Mouse (Mus musculus) embryonic facial prominence, embryonic 12.5 days (tissue): ENCODE measurements around the gene Rec114. TPM values are rescaled to one million over a fixed set of nuclear protein-coding genes. Genes with fewer than 3 reads are reported as not detected.

ENCODE experiments used
- ATAC-seq: fragments of 200-750 bp; cut with Nextera tagmentation; 2 replicates; pipeline ENCODE4 v1.8.0; 2017; ENCODE audit not compliant: insufficient number of reproducible peaks, insufficient read depth, low FRiP score, low TSS enrichment
- H3K27ac ChIP-seq: fragments of 300-500 bp; sonication (generic); 2 replicates; pipeline ENCODE4 v1.5.1; 2016; ENCODE audit warnings: mild to moderate bottlenecking
- H3K27me3 ChIP-seq: fragments of 300-500 bp; sonication (generic); 2 replicates; pipeline ENCODE4 v1.6.1; 2016; ENCODE audit warnings: mild to moderate bottlenecking, moderate library complexity
- H3K36me3 ChIP-seq: fragments of 300-500 bp; sonication (generic); 2 replicates; pipeline ENCODE4 v1.6.1; 2016; ENCODE audit warnings: mild to moderate bottlenecking
- H3K4me1 ChIP-seq: fragments of 300-500 bp; sonication (generic); 2 replicates; pipeline ENCODE4 v1.6.1; 2016
- H3K4me2 ChIP-seq: fragments of 300-500 bp; sonication (generic); replicated peaks from 2 replicates; pipeline ENCODE4 v1.6.1; 2016; ENCODE audit warnings: mild to moderate bottlenecking, moderate library complexity
- H3K4me3 ChIP-seq: fragments of 300-500 bp; sonication (generic); 2 replicates; pipeline ENCODE4 v1.5.1; 2016; ENCODE audit warnings: mild to moderate bottlenecking
- H3K9ac ChIP-seq: fragments of 300-500 bp; sonication (generic); 2 replicates; pipeline ENCODE4 v1.6.1; 2016; ENCODE audit warnings: mild to moderate bottlenecking, moderate library complexity
- H3K9me3 ChIP-seq: fragments of 300-500 bp; sonication (generic); 2 replicates; pipeline ENCODE4 v1.6.1; 2016; ENCODE audit warnings: mild to moderate bottlenecking, moderate library complexity
- WGBS: fragments of 180-500 bp; shearing (Covaris S2); methylation state at CpG from one replicate; pipeline ENCODE4 v1.1.7; 2016; 5-methylcytosine and 5-hydroxymethylcytosine counted together
- polyA plus RNA-seq: library from polyadenylated mRNA; unstranded; fragments of >200 nt; fragmentation: Nextera tagmentation; extraction: Ambion mirVana; gene quantifications from 2 replicates; pipeline ENCODE4 v1.2.1, GENCODE M21; 2016

Gene Rec114
- polyA plus RNA-seq = 2.1 and 3.6 TPM in 2 replicates

DNA sequence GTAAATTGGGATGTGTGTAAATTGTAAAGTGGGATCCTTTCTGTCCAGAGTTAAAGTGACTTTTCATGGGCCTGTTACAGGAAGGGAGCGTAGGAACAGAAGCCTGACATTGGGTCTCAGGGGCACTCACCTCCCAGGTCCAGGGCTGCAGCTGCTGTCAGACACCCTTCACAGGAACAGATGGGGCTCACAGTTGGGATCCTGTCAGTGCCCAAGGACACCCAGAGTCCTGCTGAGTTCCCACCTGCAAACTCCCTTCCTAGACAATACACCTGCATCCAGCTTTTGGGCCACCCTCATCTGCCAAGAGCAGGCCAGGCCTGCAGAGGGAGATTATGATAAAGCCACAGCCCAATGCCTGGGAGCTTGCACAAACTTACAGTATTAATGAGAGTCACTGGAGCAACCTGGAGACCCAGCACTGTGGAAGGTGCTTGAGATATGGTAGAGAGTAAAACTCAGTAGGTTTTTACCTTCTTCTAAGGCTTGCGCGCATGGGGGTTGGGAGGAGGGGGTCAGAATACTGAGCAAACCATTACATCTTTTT, at the start of gene Rec114:
Rec114 (minus strand) TSS at position 263 of the 547 bp plus-strand sequence.
- Histone ChIP-seq H3K9ac (no peak within 1 kb of the TSS), H3K27ac (no peak within 1 kb of the TSS), H3K27me3 (no peaks in the 10 kb centered on the region), H3K36me3 (no peaks in the 10 kb centered on the region), H3K4me1 (no peaks in the 10 kb centered on the region), H3K4me2 (no peak within 1 kb of the TSS), H3K9me3 (no peaks in the 10 kb centered on the region), H3K4me3 (no peak within 1 kb of the TSS)
- 92% methylated on average over 3 of the region's 3 CpGs for WGBS
- no peak for ATAC-seq

DNA sequence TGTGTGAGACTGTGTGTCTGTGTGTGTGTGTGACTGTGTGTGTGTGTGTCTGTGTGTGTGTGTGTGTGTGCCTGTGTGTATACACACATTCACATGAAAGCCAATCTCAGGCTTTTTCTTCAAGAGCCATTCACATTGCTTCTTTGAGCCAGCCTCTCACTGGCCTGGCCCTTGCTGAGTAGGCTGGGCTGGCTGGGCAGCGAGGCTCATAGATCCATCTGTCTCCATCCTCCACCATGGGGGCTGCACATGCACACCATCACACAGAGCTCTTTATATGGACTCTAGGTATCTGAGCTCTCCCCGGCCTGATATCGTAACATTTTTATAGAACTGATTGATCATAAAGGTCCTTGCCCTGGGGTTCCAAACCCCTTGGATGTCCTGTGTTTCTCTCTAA, 45.7 kb upstream of the Rec114 start:
- no peaks in the 10 kb centered on the region for H3K4me1 ChIP-seq
- H3K4me2 ChIP-seq = no peak overlapping the region
- 90% methylated on average over 3 of the region's 3 CpGs for WGBS
- H3K9ac ChIP-seq = no peak overlapping the region
- no peak overlapping the region for H3K27ac ChIP-seq
- H3K36me3 ChIP-seq = no peaks in the 10 kb centered on the region
- no peaks in the 10 kb centered on the region for H3K9me3 ChIP-seq
- H3K27me3 ChIP-seq = no peaks in the 10 kb centered on the region
- no peak for ATAC-seq
- no peak overlapping the region for H3K4me3 ChIP-seq

DNA sequence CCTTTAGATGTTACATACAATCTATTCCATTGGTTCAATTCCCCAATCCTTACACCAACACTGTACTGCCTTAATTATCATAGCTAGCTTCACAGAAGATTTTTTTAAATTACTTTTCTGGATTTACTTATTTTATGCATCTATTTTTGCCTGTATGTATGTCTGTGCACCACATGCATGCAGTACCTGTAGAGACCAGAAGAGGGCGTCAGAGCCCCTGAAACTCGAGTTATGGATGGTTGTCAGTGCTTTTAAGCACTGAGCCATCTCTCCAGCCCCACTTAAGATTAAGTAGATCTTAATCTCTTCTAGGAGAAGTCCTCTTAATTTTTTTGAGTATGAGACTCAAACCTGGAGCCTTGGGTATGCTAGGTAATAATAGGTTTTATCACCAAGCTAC, 31.6 kb upstream of the Rec114 start:
- H3K4me2 ChIP-seq = no peak overlapping the region
- no peaks in the 10 kb centered on the region for H3K4me1 ChIP-seq
- no peak overlapping the region for H3K4me3 ChIP-seq
- H3K9me3 ChIP-seq = no peaks in the 10 kb centered on the region
- ATAC-seq = no peak
- no peaks in the 10 kb centered on the region for H3K27me3 ChIP-seq
- 13% methylated on average over 2 of the region's 2 CpGs for WGBS
- no peak overlapping the region for H3K27ac ChIP-seq
- no peaks in the 10 kb centered on the region for H3K36me3 ChIP-seq
- H3K9ac ChIP-seq = no peak overlapping the region

DNA sequence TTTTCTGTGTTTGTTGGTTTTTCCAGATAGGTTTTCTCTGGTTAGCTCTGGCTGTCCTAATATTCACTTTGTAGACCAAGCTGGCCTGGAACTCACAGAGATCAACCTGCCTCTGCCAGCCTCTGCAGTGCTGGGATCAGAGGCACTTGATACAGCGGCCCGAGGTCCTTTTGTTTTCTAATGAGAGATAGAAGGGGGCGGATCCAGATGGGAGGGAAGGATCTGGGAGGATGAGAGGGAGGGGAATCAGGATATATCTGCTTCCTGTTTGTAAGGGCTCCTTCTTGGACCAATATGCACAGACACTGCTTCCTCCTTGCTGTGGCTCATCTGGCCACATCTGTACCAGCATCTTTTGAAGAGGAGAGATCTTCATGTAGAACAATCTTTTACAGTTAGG, 31.0 kb upstream of the Rec114 start:
- no peaks in the 10 kb centered on the region for H3K36me3 ChIP-seq
- no peak overlapping the region for H3K4me2 ChIP-seq
- H3K9me3 ChIP-seq = no peaks in the 10 kb centered on the region
- H3K9ac ChIP-seq = no peak overlapping the region
- no peaks in the 10 kb centered on the region for H3K27me3 ChIP-seq
- ATAC-seq = no peak
- H3K27ac ChIP-seq = no peak overlapping the region
- no peaks in the 10 kb centered on the region for H3K4me1 ChIP-seq
- 59% methylated on average over 3 of the region's 3 CpGs for WGBS
- no peak overlapping the region for H3K4me3 ChIP-seq

DNA sequence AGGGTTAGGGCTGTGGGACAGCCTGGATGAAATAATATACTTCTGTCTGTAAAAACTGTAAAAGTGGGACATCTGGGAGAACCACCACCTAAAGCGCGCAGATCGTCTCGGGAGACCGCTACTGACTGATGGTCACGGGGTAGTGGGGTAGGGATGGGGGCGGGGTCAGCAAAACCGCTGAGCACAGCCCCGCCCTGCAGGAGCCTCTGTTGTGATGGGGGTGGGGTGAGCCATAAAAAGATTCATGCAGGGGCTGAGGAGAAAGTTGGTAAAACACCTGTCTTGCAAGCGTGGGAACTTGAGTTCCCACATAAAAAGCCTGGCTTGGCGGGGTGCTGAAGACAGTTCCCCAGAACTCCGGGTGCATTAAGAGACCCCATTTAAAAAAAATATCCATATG, 26.2 kb upstream of the Rec114 start:
- no peak for ATAC-seq
- WGBS = 64% methylated on average over 12 of the region's 12 CpGs
- H3K27me3 ChIP-seq = no peaks in the 10 kb centered on the region

DNA sequence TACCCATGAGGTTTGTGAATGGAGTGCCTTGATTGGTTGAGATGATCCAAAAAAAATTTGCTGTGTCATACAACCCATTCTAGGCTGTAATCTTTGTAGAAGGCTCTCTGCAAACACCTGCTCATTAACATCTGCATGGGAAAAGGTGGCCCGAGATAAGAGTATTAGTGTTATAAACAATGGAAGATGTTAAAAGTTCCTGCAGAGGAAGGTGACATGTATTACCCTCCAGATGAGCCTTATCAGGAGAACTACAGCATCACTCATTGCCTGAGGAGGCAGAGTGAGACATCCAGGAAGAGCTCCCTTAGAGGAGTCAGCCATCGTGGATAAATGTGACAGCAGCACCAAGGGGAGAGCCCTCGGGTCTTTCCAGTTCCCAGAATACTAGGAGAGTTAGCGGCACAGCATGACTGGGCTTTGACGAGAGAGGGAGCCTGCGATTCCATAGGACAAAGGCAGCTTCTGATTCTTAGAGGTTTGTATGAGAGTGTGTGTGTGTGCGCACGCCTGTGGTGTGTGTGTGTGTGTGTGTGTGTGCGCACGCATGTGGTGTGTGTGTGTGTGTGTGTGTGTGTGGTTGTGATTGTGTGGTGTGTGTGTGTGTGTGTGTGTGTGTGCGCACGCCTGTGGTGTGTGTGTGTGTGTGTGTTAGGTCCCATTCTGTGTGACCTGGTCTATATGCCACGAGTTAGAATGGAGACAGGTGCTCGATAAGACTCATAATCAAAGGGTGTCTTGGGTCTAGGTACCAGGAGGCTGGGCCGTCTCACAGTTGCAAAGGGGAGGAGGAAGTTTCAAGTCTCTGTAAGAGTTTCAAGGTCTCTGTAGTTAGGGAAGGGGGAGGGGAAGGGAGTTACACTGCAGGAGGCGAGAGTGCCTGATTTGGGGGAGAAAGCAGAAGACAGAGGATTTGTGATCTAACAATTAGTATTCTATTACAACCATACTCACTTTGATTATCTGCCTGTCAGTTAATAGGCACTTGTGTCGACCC, 23.5 kb upstream of the Rec114 start:
- Histone ChIP-seq H3K4me2 (no peak overlapping the region), H3K9ac (no peak overlapping the region), H3K4me1 (no peaks in the 10 kb centered on the region), H3K27ac (no peak overlapping the region), H3K36me3 (no peaks in the 10 kb centered on the region), H3K9me3 (no peaks in the 10 kb centered on the region), H3K27me3 (no peaks in the 10 kb centered on the region), H3K4me3 (no peak overlapping the region)
- 75% methylated on average over 17 of the region's 17 CpGs for WGBS
- peak; percentile 99 for ATAC-seq

More for the DNA sequence above, 26.2 kb upstream of the Rec114 start:
- H3K4me1 ChIP-seq = no peaks in the 10 kb centered on the region
- H3K9me3 ChIP-seq = no peaks in the 10 kb centered on the region
- H3K27ac ChIP-seq = no peak overlapping the region
- H3K4me3 ChIP-seq = no peak overlapping the region
- H3K36me3 ChIP-seq = no peaks in the 10 kb centered on the region
- no peak overlapping the region for H3K4me2 ChIP-seq
- no peak overlapping the region for H3K9ac ChIP-seq

DNA sequence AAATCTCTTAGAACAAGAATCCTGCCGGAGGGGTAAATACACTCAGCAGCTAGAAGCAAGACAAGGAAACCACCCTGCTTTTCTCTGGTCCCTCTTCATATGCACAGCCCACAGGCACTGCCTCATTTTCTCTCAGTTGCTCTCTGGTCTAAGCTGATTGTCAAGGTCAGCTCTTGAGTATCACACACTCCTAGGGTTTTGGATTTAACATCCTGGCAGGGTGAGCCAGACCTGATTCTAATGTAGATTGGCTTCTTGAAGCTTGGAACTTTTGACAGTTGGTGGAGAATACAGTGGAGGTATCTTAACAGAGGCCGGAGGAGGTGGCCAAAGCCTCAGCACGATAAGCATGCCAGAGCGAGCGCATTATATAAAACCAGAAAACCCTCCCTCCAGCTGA, 20.6 kb upstream of the Rec114 start:
- no peaks in the 10 kb centered on the region for H3K27me3 ChIP-seq
- ATAC-seq = no peak
- no peaks in the 10 kb centered on the region for H3K9me3 ChIP-seq
- H3K9ac ChIP-seq = no peak overlapping the region
- WGBS = 82% methylated on average over 5 of the region's 5 CpGs
- no peaks in the 10 kb centered on the region for H3K36me3 ChIP-seq
- H3K27ac ChIP-seq = no peak overlapping the region
- no peaks in the 10 kb centered on the region for H3K4me1 ChIP-seq
- H3K4me2 ChIP-seq = no peak overlapping the region
- H3K4me3 ChIP-seq = no peak overlapping the region

DNA sequence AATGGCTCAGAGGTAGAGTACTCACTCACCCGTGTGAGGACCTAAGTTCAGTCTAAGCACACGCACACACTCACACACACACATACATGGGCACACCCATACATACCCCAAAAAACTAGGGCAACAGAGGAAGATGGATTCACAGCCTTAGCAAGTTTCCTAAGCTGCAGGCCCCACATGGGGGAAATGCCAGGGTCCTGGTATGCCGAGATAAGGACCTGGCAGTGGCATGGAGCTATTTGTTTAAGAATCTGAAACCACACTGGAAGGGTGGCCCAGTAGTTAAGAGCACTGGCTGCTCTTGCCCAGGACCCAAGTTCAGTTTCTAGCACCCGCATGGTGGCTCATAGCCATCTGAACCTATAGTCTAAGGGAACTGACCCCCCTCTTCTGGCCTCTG, 19.4 kb upstream of the Rec114 start:
- Histone ChIP-seq H3K4me2 (no peak overlapping the region), H3K9ac (no peak overlapping the region), H3K27me3 (no peaks in the 10 kb centered on the region), H3K9me3 (no peaks in the 10 kb centered on the region), H3K36me3 (no peaks in the 10 kb centered on the region), H3K4me1 (no peaks in the 10 kb centered on the region), H3K4me3 (no peak overlapping the region), H3K27ac (no peak overlapping the region)
- no peak for ATAC-seq
- 84% methylated on average over 4 of the region's 4 CpGs for WGBS

DNA sequence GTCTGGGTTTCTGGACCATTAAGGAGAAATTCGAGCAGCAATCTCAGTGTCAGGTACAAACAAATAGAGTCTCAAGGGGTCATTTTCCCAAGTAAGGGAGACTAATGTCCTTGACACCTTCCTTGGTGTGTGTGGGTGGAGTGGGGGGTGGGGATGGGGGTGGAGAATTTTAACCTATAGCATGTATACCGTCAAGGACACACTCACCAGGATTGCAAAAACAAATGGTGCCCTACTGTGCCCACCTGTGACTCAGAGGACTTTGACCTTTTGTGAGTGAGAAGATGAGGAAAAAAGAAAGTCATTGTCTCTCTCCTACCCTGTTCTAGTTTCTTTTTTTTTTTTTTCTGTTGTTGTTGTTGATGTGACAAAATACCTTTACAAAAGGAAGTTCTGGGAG, 18.3 kb upstream of the Rec114 start:
- Histone ChIP-seq H3K27ac (no peak overlapping the region), H3K4me2 (no peak overlapping the region), H3K27me3 (no peaks in the 10 kb centered on the region), H3K9ac (no peak overlapping the region), H3K4me1 (no peaks in the 10 kb centered on the region), H3K36me3 (no peaks in the 10 kb centered on the region), H3K9me3 (no peaks in the 10 kb centered on the region), H3K4me3 (no peak overlapping the region)
- 50% methylated on average over 2 of the region's 2 CpGs for WGBS
- no peak for ATAC-seq

DNA sequence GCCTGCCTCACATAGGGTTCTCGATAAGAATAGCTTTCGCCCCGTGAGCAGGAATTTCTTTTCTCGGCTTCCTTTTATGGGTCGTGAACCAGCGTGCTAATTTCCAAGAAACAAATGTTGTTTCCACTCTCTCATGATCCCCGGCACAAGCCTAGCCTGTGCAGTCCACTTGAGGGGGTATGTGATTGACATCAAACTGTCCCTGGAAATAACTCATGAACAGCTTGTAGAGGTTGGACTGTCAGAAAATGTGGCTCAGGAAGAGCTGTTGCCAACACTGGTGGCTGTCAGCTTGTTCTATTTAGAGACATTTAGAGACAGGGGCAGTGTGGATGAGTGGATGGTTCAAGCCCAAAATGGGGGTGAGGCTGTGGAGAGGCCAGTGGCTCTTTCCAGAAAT, 15.0 kb upstream of the Rec114 start:
- 92% methylated on average over 7 of the region's 7 CpGs for WGBS
- Histone ChIP-seq H3K9ac (no peak overlapping the region), H3K27ac (no peak overlapping the region), H3K36me3 (no peaks in the 10 kb centered on the region), H3K4me3 (no peak overlapping the region), H3K9me3 (no peaks in the 10 kb centered on the region), H3K27me3 (no peaks in the 10 kb centered on the region), H3K4me1 (no peaks in the 10 kb centered on the region), H3K4me2 (no peak overlapping the region)
- ATAC-seq = no peak

DNA sequence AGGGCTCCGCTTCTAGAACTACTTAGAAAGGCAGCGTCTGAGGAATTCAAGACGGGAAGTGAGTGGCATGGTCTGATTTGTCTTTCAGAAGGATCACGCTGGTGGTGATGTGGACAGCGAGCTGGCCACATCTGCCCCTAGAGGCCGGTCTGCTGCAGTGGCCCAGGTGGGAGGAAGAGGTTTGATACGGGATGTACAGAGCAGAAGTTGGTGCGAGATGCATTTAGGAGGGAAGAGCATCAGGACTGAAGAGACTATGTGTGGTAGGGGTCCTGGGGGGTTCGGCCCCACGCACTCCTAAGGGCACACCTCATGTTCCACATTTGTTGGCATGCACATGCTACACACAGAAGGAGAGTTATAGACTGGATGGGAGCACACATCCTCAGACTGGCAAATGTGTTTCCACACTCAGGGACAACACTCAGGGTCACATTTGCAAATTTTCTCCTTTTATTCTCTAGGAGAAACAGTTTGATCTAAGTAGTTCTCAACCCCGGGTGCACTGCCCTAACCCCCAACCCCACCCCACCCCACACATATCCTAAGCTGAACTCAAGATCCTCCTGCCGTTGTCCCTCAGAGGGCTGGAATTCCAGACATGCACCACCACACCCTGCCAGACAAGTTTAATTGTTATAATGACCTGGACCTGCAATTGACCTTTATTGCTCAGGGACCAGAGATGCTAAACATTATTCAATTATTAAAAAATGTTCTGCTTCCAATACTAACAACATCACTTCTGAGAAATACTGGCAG, 12.8 kb upstream of the Rec114 start:
- no peak overlapping the region for H3K4me3 ChIP-seq
- peaks cover 4% of the 10 kb centered on the region; the same call in 1 of the 2 replicates for H3K9me3 ChIP-seq
- no peak overlapping the region for H3K4me2 ChIP-seq
- H3K36me3 ChIP-seq = no peaks in the 10 kb centered on the region
- H3K4me1 ChIP-seq = no peaks in the 10 kb centered on the region
- H3K9ac ChIP-seq = no peak overlapping the region
- WGBS = 65% methylated on average over 12 of the region's 12 CpGs
- H3K27me3 ChIP-seq = no peaks in the 10 kb centered on the region
- ATAC-seq = no peak
- H3K27ac ChIP-seq = no peak overlapping the region
